ENCODE assay signal across 22 mouse cellular contexts in genomic region chr5:75595319-75595718, GRCm38 (mm10).
"Had no signal": no experiment of that assay in that cellular context is flagged by ENCODE, and none has a peak within 500 bp of the region (broad histone marks: within the 10 kb centered on the region; RNA-seq: fewer than 3 reads in every experiment).

No protein-coding gene starts in this region.

- H3K4me2 ChIP-seq: limb, embryonic 12.5 days; liver, embryonic 11.5 days; lung, embryonic 14.5 days; midbrain, embryonic 12.5 days; midbrain, embryonic 15.5 days; neural tube, embryonic 12.5 days; neural tube, embryonic 15.5 days; stomach, embryonic 15.5 days had no signal

- H3K4me3 ChIP-seq: kidney, embryonic 15.5 days; limb, embryonic 12.5 days; limb, embryonic 15.5 days; midbrain, embryonic 12.5 days; midbrain, embryonic 15.5 days; neural tube, embryonic 12.5 days; neural tube, embryonic 15.5 days; stomach, embryonic 15.5 days had no signal

- H3K27ac ChIP-seq: limb, embryonic 12.5 days; limb, embryonic 15.5 days; liver, embryonic 14.5 days; macrophage; midbrain, embryonic 12.5 days; midbrain, embryonic 15.5 days; neural tube, embryonic 12.5 days; neural tube, embryonic 15.5 days; stomach, embryonic 15.5 days had no signal

- H3K9me3 ChIP-seq: kidney, embryonic 15.5 days; limb, embryonic 12.5 days; limb, embryonic 15.5 days; midbrain, embryonic 12.5 days; midbrain, embryonic 15.5 days; neural tube, embryonic 12.5 days; neural tube, embryonic 15.5 days; stomach, embryonic 15.5 days had no signal

- DNase-seq: kidney, postnatal 10 days; layer of hippocampus, postnatal 36 days; left cerebral cortex, postnatal 4 days; liver, postnatal 0 days; lung, embryonic 14.5 days; right cerebral cortex, adult 18-20 months; right cerebral cortex, postnatal 14 days; right cerebral cortex, postnatal 4 days; spleen, adult 18-20 months; thymus, postnatal 25 days had no signal

- H3K27me3 ChIP-seq: kidney, embryonic 15.5 days; limb, embryonic 12.5 days; limb, embryonic 15.5 days; midbrain, embryonic 15.5 days; neural tube, embryonic 12.5 days; neural tube, embryonic 15.5 days; stomach, embryonic 15.5 days had no signal

- H3K9ac ChIP-seq: kidney, embryonic 15.5 days; limb, embryonic 12.5 days; limb, embryonic 15.5 days; liver, embryonic 14.5 days; liver, postnatal 0 days; lung, embryonic 14.5 days; midbrain, embryonic 12.5 days; midbrain, embryonic 15.5 days; neural tube, embryonic 12.5 days; neural tube, embryonic 15.5 days; stomach, embryonic 15.5 days had no signal

- H3K36me3 ChIP-seq: kidney, embryonic 15.5 days; limb, embryonic 12.5 days; limb, embryonic 15.5 days; midbrain, embryonic 12.5 days; midbrain, embryonic 15.5 days; neural tube, embryonic 12.5 days; neural tube, embryonic 15.5 days; stomach, embryonic 15.5 days had no signal

- ATAC-seq: liver, postnatal 0 days; lung, postnatal 0 days; midbrain, embryonic 15.5 days had no signal
